Mouse (Mus musculus): Measurements from ENCODE around the gene Htt. TPM values are rescaled to one million over a fixed set of nuclear protein-coding genes. Genes with fewer than 3 reads are reported as not detected.
"Not testable (repeated sequence)": the region's sequence is repeated elsewhere in the genome, so short reads cannot be mapped to it uniquely, and the experiment has no call there.

The Htt gene
- 3.7 and 3.8 TPM in 2 replicates for polyA plus RNA-seq (2015; fragmentation: Nextera tagmentation; extraction: Ambion mirVana)

- peak within 1 kb of the TSS; percentile 74 for H3K4me2 ChIP-seq (replicated peaks; ENCODE audit: low read depth, low read length)
- peak within 1 kb of the TSS; percentile 87 for H3K4me3 ChIP-seq (ENCODE audit: low read depth, low read length)
- TF ChIP-seq CTCF (IDR thresholded peaks at IDR 0.05), result peak; percentile 39
- no peak for TF ChIP-seq EP300 (IDR thresholded peaks at IDR 0.05)
- WGBS, result under 1% methylated on average over 31 of the region's 35 CpGs
- H3K9me3 ChIP-seq (ENCODE audit: low read length), result no peaks in the 10 kb centered on the region
- H3K36me3 ChIP-seq (ENCODE audit: insufficient read depth, low read length), result no peaks in the 10 kb centered on the region
- peak; percentile 98 for ATAC-seq
- peak; percentile 98 for DNase-seq (ENCODE audit: low spot score)
- peak within 1 kb of the TSS; percentile 92 for H3K9ac ChIP-seq (replicated peaks; ENCODE audit: low read depth)
- no peaks in the 10 kb centered on the region for H3K4me1 ChIP-seq (ENCODE audit: insufficient read depth, low read depth, low read length)
- H3K27me3 ChIP-seq (replicated peaks; ENCODE audit: insufficient read depth, low read length), result no peaks in the 10 kb centered on the region
- H3K27ac ChIP-seq (ENCODE audit: low read length), result peak within 1 kb of the TSS; percentile 64
These were observed at the start of gene Htt for GRCm38 (mm10) chr5:34761509-34761908. Htt (plus strand) TSS chr5:34761740.

DNA sequence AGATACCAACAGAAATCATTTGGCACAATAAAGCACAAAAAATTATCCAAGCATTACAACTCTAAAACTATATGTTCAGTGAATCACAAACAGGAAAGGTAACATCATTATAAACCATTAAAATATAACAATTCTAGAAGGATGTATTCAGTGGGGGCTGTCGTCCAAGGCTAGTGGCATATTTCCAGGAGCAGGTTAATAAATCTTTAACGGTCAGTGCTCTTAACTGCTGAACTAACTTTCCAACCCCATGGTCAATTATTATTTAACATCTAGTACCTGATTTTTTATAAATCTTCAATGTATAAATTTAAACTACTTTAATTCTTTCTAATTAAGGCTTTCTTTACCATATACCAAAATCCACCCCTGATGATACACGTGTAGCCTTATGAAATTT is 47.2 kb upstream of the Htt start:
- H3K27me3 ChIP-seq (replicated peaks; ENCODE audit: insufficient read depth, low read length); H3K9ac ChIP-seq (replicated peaks; ENCODE audit: low read depth); ATAC-seq; DNase-seq (ENCODE audit: low spot score); H3K4me2 ChIP-seq (replicated peaks; ENCODE audit: low read depth, low read length); H3K9me3 ChIP-seq (ENCODE audit: low read length); H3K4me3 ChIP-seq (ENCODE audit: low read depth, low read length); H3K4me1 ChIP-seq (ENCODE audit: insufficient read depth, low read depth, low read length); H3K27ac ChIP-seq (ENCODE audit: low read length); H3K36me3 ChIP-seq (ENCODE audit: insufficient read depth, low read length): not testable (repeated sequence)
- WGBS, result 57% methylated on average over 3 of the region's 3 CpGs

- TF ChIP-seq CTCF (IDR thresholded peaks at IDR 0.05), result no peak
- no peak for TF ChIP-seq EP300 (IDR thresholded peaks at IDR 0.05)
- no peak overlapping the region for H3K27ac ChIP-seq (ENCODE audit: low read length)
- H3K4me1 ChIP-seq (ENCODE audit: insufficient read depth, low read depth, low read length), result no peaks in the 10 kb centered on the region
- WGBS, result 82% methylated on average over 5 of the region's 5 CpGs
- H3K9me3 ChIP-seq (ENCODE audit: low read length), result no peaks in the 10 kb centered on the region
- no peak overlapping the region for H3K9ac ChIP-seq (replicated peaks; ENCODE audit: low read depth)
- no peak overlapping the region for H3K4me3 ChIP-seq (ENCODE audit: low read depth, low read length)
- no peaks in the 10 kb centered on the region for H3K36me3 ChIP-seq (ENCODE audit: insufficient read depth, low read length)
- ATAC-seq, result no peak
- DNase-seq (ENCODE audit: low spot score), result no peak
- no peaks in the 10 kb centered on the region for H3K27me3 ChIP-seq (replicated peaks; ENCODE audit: insufficient read depth, low read length)
- no peak overlapping the region for H3K4me2 ChIP-seq (replicated peaks; ENCODE audit: low read depth, low read length)
These were observed 46.7 kb upstream of the Htt start for GRCm38 (mm10) chr5:34714816-34715215.

GRCm38 (mm10) chr5:34729141-34729540 is 32.4 kb upstream of the Htt start:
- no peak for ATAC-seq
- TF ChIP-seq CTCF (IDR thresholded peaks at IDR 0.05) (no peak), EP300 (IDR thresholded peaks at IDR 0.05) (no peak)

DNA sequence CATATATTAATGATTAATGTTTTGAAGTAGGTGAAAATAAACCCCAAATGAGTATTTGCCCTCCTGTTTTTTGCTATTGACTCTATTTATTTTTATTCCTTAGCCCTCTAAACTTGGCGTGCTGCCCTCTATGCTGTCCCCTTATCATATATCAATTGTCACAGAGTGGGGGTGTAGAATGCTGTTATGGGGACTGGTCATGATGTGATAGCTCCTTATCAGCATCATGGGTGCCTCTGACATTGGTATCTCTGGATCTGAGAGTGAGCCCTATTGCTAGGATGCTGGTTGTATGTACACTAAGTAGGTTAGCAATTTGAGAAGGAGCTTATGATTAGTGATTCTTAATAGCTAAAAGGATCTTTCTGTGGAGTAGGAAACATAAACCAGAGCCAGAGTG is 31.3 kb upstream of the Htt start:
- no peak for ATAC-seq
- TF ChIP-seq EP300 (IDR thresholded peaks at IDR 0.05) (no peak), CTCF (IDR thresholded peaks at IDR 0.05) (no peak)
- WGBS, result 35% methylated on average over 1 of the region's 1 CpGs

More at GRCm38 (mm10) chr5:34729141-34729540, 32.4 kb upstream of the Htt start:
- H3K27me3 ChIP-seq (replicated peaks; ENCODE audit: insufficient read depth, low read length), result no peaks in the 10 kb centered on the region
- H3K9me3 ChIP-seq (ENCODE audit: low read length), result no peaks in the 10 kb centered on the region
- no peak overlapping the region for H3K27ac ChIP-seq (ENCODE audit: low read length)
- no peaks in the 10 kb centered on the region for H3K36me3 ChIP-seq (ENCODE audit: insufficient read depth, low read length)
- no peak overlapping the region for H3K4me2 ChIP-seq (replicated peaks; ENCODE audit: low read depth, low read length)
- H3K4me1 ChIP-seq (ENCODE audit: insufficient read depth, low read depth, low read length), result no peaks in the 10 kb centered on the region
- H3K9ac ChIP-seq (replicated peaks; ENCODE audit: low read depth), result no peak overlapping the region
- H3K4me3 ChIP-seq (ENCODE audit: low read depth, low read length), result no peak overlapping the region
- no peak for DNase-seq (ENCODE audit: low spot score)

DNA sequence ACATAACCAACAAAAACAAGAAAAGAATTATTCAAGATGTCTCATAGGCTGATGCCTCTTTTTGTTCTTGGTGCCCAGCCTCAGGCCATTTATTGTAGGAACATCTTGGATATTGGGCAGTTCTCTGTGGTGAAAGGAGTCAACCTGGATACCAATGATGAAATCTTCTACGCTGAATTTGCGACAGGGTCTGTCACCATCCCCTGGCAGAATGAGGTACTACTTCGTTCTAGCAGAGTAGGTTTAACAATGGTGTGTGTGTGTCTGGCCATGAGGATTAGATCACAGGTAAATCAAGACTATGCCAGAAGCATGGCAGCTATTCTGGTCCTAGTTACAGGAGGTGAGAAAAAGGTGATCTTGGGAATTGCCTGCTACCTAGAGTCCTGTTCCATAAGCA is 10.1 kb upstream of the Htt start:
- H3K9me3 ChIP-seq (ENCODE audit: low read length), result no peaks in the 10 kb centered on the region
- TF ChIP-seq CTCF (IDR thresholded peaks at IDR 0.05), result no peak; the same call in 1 of the 2 replicates
- TF ChIP-seq EP300 (IDR thresholded peaks at IDR 0.05), result no peak
- no peak for ATAC-seq
- 50% methylated on average over 3 of the region's 3 CpGs for WGBS
- no peak overlapping the region for H3K4me3 ChIP-seq (ENCODE audit: low read depth, low read length)
- DNase-seq (ENCODE audit: low spot score), result no peak
- H3K9ac ChIP-seq (replicated peaks; ENCODE audit: low read depth), result no peak overlapping the region
- H3K36me3 ChIP-seq (ENCODE audit: insufficient read depth, low read length), result no peaks in the 10 kb centered on the region
- H3K27ac ChIP-seq (ENCODE audit: low read length), result no peak overlapping the region
- no peaks in the 10 kb centered on the region for H3K27me3 ChIP-seq (replicated peaks; ENCODE audit: insufficient read depth, low read length)
- H3K4me1 ChIP-seq (ENCODE audit: insufficient read depth, low read depth, low read length), result no peaks in the 10 kb centered on the region
- H3K4me2 ChIP-seq (replicated peaks; ENCODE audit: low read depth, low read length), result no peak overlapping the region

More for the DNA sequence above, 31.3 kb upstream of the Htt start:
- Histone ChIP-seq H3K9me3 (ENCODE audit: low read length) (no peaks in the 10 kb centered on the region), H3K4me2 (replicated peaks; ENCODE audit: low read depth, low read length) (no peak overlapping the region), H3K36me3 (ENCODE audit: insufficient read depth, low read length) (no peaks in the 10 kb centered on the region), H3K4me1 (ENCODE audit: insufficient read depth, low read depth, low read length) (no peaks in the 10 kb centered on the region), H3K27ac (ENCODE audit: low read length) (no peak overlapping the region), H3K27me3 (replicated peaks; ENCODE audit: insufficient read depth, low read length) (no peaks in the 10 kb centered on the region), H3K9ac (replicated peaks; ENCODE audit: low read depth) (no peak overlapping the region), H3K4me3 (ENCODE audit: low read depth, low read length) (no peak overlapping the region)
- no peak for DNase-seq (ENCODE audit: low spot score)

GRCm38 (mm10) chr5:34758762-34759161 is 2.8 kb upstream of the Htt start:
- no peak overlapping the region for H3K27ac ChIP-seq (ENCODE audit: low read length)
- no peak for ATAC-seq
- TF ChIP-seq EP300 (IDR thresholded peaks at IDR 0.05) (no peak), CTCF (IDR thresholded peaks at IDR 0.05) (no peak)
- no peak for DNase-seq (ENCODE audit: low spot score)
- no peak overlapping the region for H3K4me3 ChIP-seq (ENCODE audit: low read depth, low read length)
- no peak overlapping the region for H3K9ac ChIP-seq (replicated peaks; ENCODE audit: low read depth)
- H3K27me3 ChIP-seq (replicated peaks; ENCODE audit: insufficient read depth, low read length), result no peaks in the 10 kb centered on the region
- H3K4me1 ChIP-seq (ENCODE audit: insufficient read depth, low read depth, low read length), result no peaks in the 10 kb centered on the region
- H3K4me2 ChIP-seq (replicated peaks; ENCODE audit: low read depth, low read length), result no peak overlapping the region
- 50% methylated on average over 1 of the region's 1 CpGs for WGBS
- H3K36me3 ChIP-seq (ENCODE audit: insufficient read depth, low read length), result no peaks in the 10 kb centered on the region
- H3K9me3 ChIP-seq (ENCODE audit: low read length), result no peaks in the 10 kb centered on the region

All from lung, postnatal 0 days (tissue).